Mouse (Mus musculus) forebrain, embryonic 14.5 days (tissue): ENCODE data around the gene Mfsd5. TPM values are rescaled to one million over a fixed set of nuclear protein-coding genes. Genes with fewer than 3 reads are reported as not detected.

ENCODE experiments used
- ATAC-seq: fragments of 200-750 bp; cut with Nextera tagmentation; 2 replicates; pipeline ENCODE4 v1.8.0; 2017; ENCODE audit warnings: mild to moderate bottlenecking, moderate library complexity
- DNase-seq: peaks from one replicate; pipeline ENCODE4 v3.0.0-alpha.2; 2015; ENCODE audit warnings: low spot score
- H3K27ac ChIP-seq: fragments of 300-500 bp; sonication (generic); 2 replicates; pipeline ENCODE4 v1.5.1; 2014; ENCODE audit warnings: low read depth, mild to moderate bottlenecking, control low read depth, low read length, moderate library complexity
- H3K27me3 ChIP-seq: fragments of 300-500 bp; sonication (generic); replicated peaks from 2 replicates; pipeline ENCODE4 v1.6.1; 2014; ENCODE audit warnings: low read length, control low read depth, mixed read lengths; ENCODE audit not compliant: control insufficient read depth, insufficient read depth
- H3K36me3 ChIP-seq: fragments of 300-500 bp; sonication (generic); 2 replicates; pipeline ENCODE4 v1.6.1; 2014; ENCODE audit warnings: low read length, control low read depth; ENCODE audit not compliant: control insufficient read depth, insufficient read depth
- H3K4me1 ChIP-seq: fragments of 300-500 bp; sonication (generic); 2 replicates; pipeline ENCODE4 v1.6.1; 2014; ENCODE audit warnings: antibody characterized with exemption, low read length, control low read depth; ENCODE audit not compliant: control insufficient read depth, insufficient read depth
- H3K4me2 ChIP-seq: fragments of 300-500 bp; sonication (generic); 2 replicates; pipeline ENCODE4 v1.6.1; 2014; ENCODE audit warnings: mild to moderate bottlenecking, control low read depth, low read length
- H3K4me3 ChIP-seq: fragments of 300-500 bp; sonication (generic); 2 replicates; pipeline ENCODE4 v1.5.1; 2014; ENCODE audit warnings: low read depth, low read length, control low read depth
- H3K9ac ChIP-seq: fragments of 300-500 bp; sonication (generic); 2 replicates; pipeline ENCODE4 v1.6.1; 2014; ENCODE audit warnings: mild to moderate bottlenecking, low read length, control low read depth, moderate library complexity
- H3K9me3 ChIP-seq: fragments of 300-500 bp; sonication (generic); replicated peaks from 2 replicates; pipeline ENCODE4 v1.6.1; 2016; ENCODE audit warnings: low read length, control low read depth, mixed read lengths; ENCODE audit not compliant: control insufficient read depth
- WGBS: fragments of 180-500 bp; shearing (Covaris S2); extraction: QIAGEN DNeasy Blood & Tissue Kit; methylation state at CpG from one replicate; pipeline ENCODE4 v1.1.7; 2014; 5-methylcytosine and 5-hydroxymethylcytosine counted together
- polyA plus RNA-seq: library from polyadenylated mRNA; unstranded; fragments of >200 nt; fragmentation: Nextera tagmentation; extraction: Ambion mirVana; gene quantifications from 2 replicates; pipeline ENCODE4 v1.2.1, GENCODE M21; 2014

The Mfsd5 gene
- polyA plus RNA-seq = 43.8 and 48.8 TPM in 2 replicates

DNA sequence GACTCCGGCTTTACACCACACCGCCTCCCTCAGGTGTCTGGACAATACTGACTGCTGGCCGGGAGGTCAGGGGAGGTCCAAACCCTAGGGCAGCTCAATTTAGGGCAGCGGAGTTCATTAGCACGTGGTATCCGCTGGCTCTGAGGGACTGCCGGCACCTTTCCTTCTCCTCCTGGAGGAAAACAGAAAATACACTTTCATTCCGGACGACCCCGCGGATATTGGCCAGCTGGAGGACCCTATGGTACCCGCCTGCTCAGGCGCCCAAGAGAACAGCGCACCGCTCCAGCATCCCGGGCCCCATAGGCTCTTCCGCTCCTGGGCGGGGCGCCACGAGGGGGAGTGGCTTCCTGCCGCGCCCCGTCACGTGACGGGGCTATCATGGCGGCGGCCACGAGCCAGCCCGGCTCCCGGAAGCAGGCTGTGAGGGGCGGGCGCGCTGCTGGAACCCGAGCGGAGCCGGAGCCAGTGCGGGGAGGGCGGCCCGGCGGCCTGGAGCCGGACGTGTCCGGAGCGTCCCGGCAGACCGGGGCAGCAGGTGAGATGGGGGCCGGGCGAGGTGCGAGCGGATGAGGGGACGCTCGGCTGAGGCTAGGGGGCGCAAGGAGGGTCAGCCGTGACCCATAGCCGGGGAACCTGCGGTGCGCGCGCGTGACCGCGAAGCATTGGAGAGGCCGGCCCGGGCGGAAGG is at the start of gene Mfsd5:
TSS of gene Mfsd5 (plus strand) at position 363 of the 691 bp plus-strand sequence.
- DNase-seq (peak; percentile 95), ATAC-seq (peak; percentile 99)
- Histone ChIP-seq H3K9ac (peak within 1 kb of the TSS; percentile 79), H3K36me3 (peaks cover 22% of the 10 kb centered on the region), H3K4me2 (peak within 1 kb of the TSS; percentile 76), H3K27me3 (no peaks in the 10 kb centered on the region), H3K27ac (peak within 1 kb of the TSS; percentile 70), H3K4me1 (peaks cover 6% of the 10 kb centered on the region), H3K4me3 (peak within 1 kb of the TSS; percentile 78), H3K9me3 (no peaks in the 10 kb centered on the region)
- WGBS = under 1% methylated on average over 64 of the region's 65 CpGs

- Histone ChIP-seq H3K36me3 (no peaks in the 10 kb centered on the region), H3K4me2 (no peak overlapping the region), H3K9ac (no peak overlapping the region), H3K9me3 (no peaks in the 10 kb centered on the region), H3K4me1 (no peaks in the 10 kb centered on the region), H3K27ac (no peak overlapping the region), H3K27me3 (no peaks in the 10 kb centered on the region), H3K4me3 (no peak overlapping the region)
- WGBS = 81% methylated on average over 17 of the region's 17 CpGs
- ATAC-seq = no peak
- no peak for DNase-seq
Measured at GRCm38 (mm10) chr15:102230408-102231321, 48.6 kb upstream of the Mfsd5 start.

GRCm38 (mm10) chr15:102231748-102232147 is 47.5 kb upstream of the Mfsd5 start, which contains the start of gene Itgb7:
TSS of gene Itgb7 (minus strand) at chr15:102231944.
- H3K9ac ChIP-seq = no peak within 1 kb of the TSS
- WGBS = 46% methylated on average over 6 of the region's 6 CpGs

GRCm38 (mm10) chr15:102232764-102233163 is 46.5 kb upstream of the Mfsd5 start:
- Histone ChIP-seq H3K9ac (no peak overlapping the region), H3K4me1 (no peaks in the 10 kb centered on the region), H3K9me3 (no peaks in the 10 kb centered on the region), H3K27me3 (no peaks in the 10 kb centered on the region), H3K4me3 (no peak overlapping the region), H3K36me3 (no peaks in the 10 kb centered on the region), H3K27ac (no peak overlapping the region), H3K4me2 (no peak overlapping the region)
- no peak for DNase-seq
- 81% methylated on average over 7 of the region's 7 CpGs for WGBS
- ATAC-seq = no peak

More at GRCm38 (mm10) chr15:102231748-102232147, 47.5 kb upstream of the Mfsd5 start, which contains the start of gene Itgb7:
- Histone ChIP-seq H3K4me2 (no peak within 1 kb of the TSS), H3K4me3 (no peak within 1 kb of the TSS), H3K27me3 (no peaks in the 10 kb centered on the region), H3K27ac (no peak within 1 kb of the TSS), H3K9me3 (no peaks in the 10 kb centered on the region), H3K4me1 (no peaks in the 10 kb centered on the region), H3K36me3 (no peaks in the 10 kb centered on the region)
- DNase-seq = no peak
- no peak for ATAC-seq

DNA sequence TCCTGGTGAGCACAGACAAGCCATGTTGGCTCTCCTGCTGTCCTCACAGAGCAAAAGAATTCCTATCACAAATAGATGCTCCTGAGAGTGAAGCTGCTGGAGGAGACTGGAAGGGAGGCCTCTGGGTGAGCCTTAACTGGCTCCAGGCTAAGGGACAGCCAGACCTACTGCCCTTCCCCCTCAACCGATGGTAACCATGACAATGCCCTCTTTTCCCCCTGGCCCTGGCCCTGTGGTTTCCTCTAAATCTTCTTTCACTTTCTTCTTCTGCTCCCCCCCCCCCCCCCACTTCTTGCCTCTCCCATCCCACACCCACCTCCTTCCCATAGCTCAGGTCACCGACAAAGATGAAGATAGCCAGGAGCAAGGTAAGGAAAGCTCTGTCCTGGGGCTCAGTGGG is 45.4 kb upstream of the Mfsd5 start:
- Histone ChIP-seq H3K27ac (no peak overlapping the region), H3K27me3 (no peaks in the 10 kb centered on the region), H3K9me3 (no peaks in the 10 kb centered on the region), H3K4me1 (no peaks in the 10 kb centered on the region), H3K4me3 (no peak overlapping the region), H3K9ac (no peak overlapping the region), H3K36me3 (no peaks in the 10 kb centered on the region), H3K4me2 (no peak overlapping the region)
- ATAC-seq (no peak), DNase-seq (no peak)
- 45% methylated on average over 2 of the region's 2 CpGs for WGBS

- peak; percentile 17 for DNase-seq
- no peaks in the 10 kb centered on the region for H3K9me3 ChIP-seq
- ATAC-seq = peak; percentile 36; the same call in 1 of the 2 replicates
- no peaks in the 10 kb centered on the region for H3K36me3 ChIP-seq
- no peak overlapping the region for H3K4me3 ChIP-seq
- no peak overlapping the region for H3K4me2 ChIP-seq
- no peak overlapping the region for H3K27ac ChIP-seq
- 17% methylated on average over 21 of the region's 21 CpGs for WGBS
- no peaks in the 10 kb centered on the region for H3K4me1 ChIP-seq
- 0 out of 2 replicates have a peak overlapping the region, but pooled peaks have one; percentile 29 for H3K9ac ChIP-seq
- no peaks in the 10 kb centered on the region for H3K27me3 ChIP-seq
Measured at GRCm38 (mm10) chr15:102235371-102236027, 43.8 kb upstream of the Mfsd5 start.

GRCm38 (mm10) chr15:102238543-102239259 is 40.6 kb upstream of the Mfsd5 start:
- no peak overlapping the region for H3K9ac ChIP-seq
- no peak for DNase-seq
- no peak overlapping the region for H3K27ac ChIP-seq

GRCm38 (mm10) chr15:102239260-102239590 is 40.0 kb upstream of the Mfsd5 start:
- Histone ChIP-seq H3K27me3 (peaks cover 17% of the 10 kb centered on the region), H3K36me3 (no peaks in the 10 kb centered on the region), H3K9ac (no peak overlapping the region), H3K4me2 (no peak overlapping the region), H3K9me3 (no peaks in the 10 kb centered on the region), H3K4me3 (no peak overlapping the region), H3K27ac (no peak overlapping the region), H3K4me1 (peaks cover 3% of the 10 kb centered on the region; the same call in 1 of the 2 replicates)
- WGBS = 12% methylated on average over 9 of the region's 9 CpGs
- ATAC-seq (peak; percentile 86), DNase-seq (peak; percentile 82)

More at GRCm38 (mm10) chr15:102238543-102239259, 40.6 kb upstream of the Mfsd5 start:
- Histone ChIP-seq H3K36me3 (no peaks in the 10 kb centered on the region), H3K9me3 (no peaks in the 10 kb centered on the region), H3K4me3 (no peak overlapping the region), H3K4me1 (peaks cover 3% of the 10 kb centered on the region; the same call in 1 of the 2 replicates), H3K4me2 (no peak overlapping the region), H3K27me3 (peaks cover 12% of the 10 kb centered on the region)
- 86% methylated on average over 14 of the region's 14 CpGs for WGBS
- ATAC-seq = no peak
